Mouse (Mus musculus): ENCODE data around the gene Cd82. TPM values are rescaled to one million over a fixed set of nuclear protein-coding genes. Genes with fewer than 3 reads are reported as not detected.

Gene Cd82
- polyA plus RNA-seq (2014; fragmentation: Nextera tagmentation; extraction: Ambion mirVana): 8.1 and 11.9 TPM in 2 replicates

- Histone ChIP-seq H3K4me1 (ENCODE audit: control insufficient read depth, insufficient read depth, low read length) (peaks cover 8% of the 10 kb centered on the region), H3K27me3 (ENCODE audit: control insufficient read depth, insufficient read depth, low read length) (peaks cover 5% of the 10 kb centered on the region; the same call in 1 of the 2 replicates), H3K36me3 (ENCODE audit: control insufficient read depth, insufficient read depth, low read length) (no peaks in the 10 kb centered on the region), H3K27ac (ENCODE audit: low read depth, low read length) (no peak within 1 kb of the TSS), H3K4me3 (ENCODE audit: low read depth, low read length) (peak within 1 kb of the TSS; percentile 28), H3K4me2 (ENCODE audit: low read depth, low read length) (peak within 1 kb of the TSS; percentile 48), H3K9ac (replicated peaks; ENCODE audit: low read depth, low read length) (0 out of 2 replicates have a peak within 1 kb of the TSS, but pooled peaks have one; percentile 12), H3K9me3 (ENCODE audit: control insufficient read depth, low read length) (no peaks in the 10 kb centered on the region)
- ATAC-seq (ENCODE audit: low read depth): peak; percentile 75
- WGBS: 2% methylated on average over 20 of the region's 20 CpGs
These were observed at the start of gene Cd82 for GRCm38 (mm10) chr2:93462760-93463159. Cd82 (minus strand) TSS chr2:93463140.

- WGBS: 62% methylated on average over 7 of the region's 7 CpGs
- H3K9me3 ChIP-seq (ENCODE audit: control insufficient read depth, low read length): no peaks in the 10 kb centered on the region
- H3K27ac ChIP-seq (ENCODE audit: low read depth, low read length): 0 out of 2 replicates have a peak overlapping the region, but pooled peaks have one; percentile 30
- H3K4me2 ChIP-seq (ENCODE audit: low read depth, low read length): no peak overlapping the region
- ATAC-seq (ENCODE audit: low read depth): no peak
- no peaks in the 10 kb centered on the region for H3K4me1 ChIP-seq (ENCODE audit: control insufficient read depth, insufficient read depth, low read length)
- no peaks in the 10 kb centered on the region for H3K27me3 ChIP-seq (ENCODE audit: control insufficient read depth, insufficient read depth, low read length)
- H3K36me3 ChIP-seq (ENCODE audit: control insufficient read depth, insufficient read depth, low read length): no peaks in the 10 kb centered on the region
- H3K9ac ChIP-seq (replicated peaks; ENCODE audit: low read depth, low read length): no peak overlapping the region
- no peak overlapping the region for H3K4me3 ChIP-seq (ENCODE audit: low read depth, low read length)
These were observed 49.2 kb upstream of the Cd82 start for GRCm38 (mm10) chr2:93512130-93512529.

- Histone ChIP-seq H3K4me3 (ENCODE audit: low read depth, low read length) (no peak overlapping the region), H3K9ac (replicated peaks; ENCODE audit: low read depth, low read length) (no peak overlapping the region), H3K4me2 (ENCODE audit: low read depth, low read length) (no peak overlapping the region), H3K27ac (ENCODE audit: low read depth, low read length) (no peak overlapping the region), H3K4me1 (ENCODE audit: control insufficient read depth, insufficient read depth, low read length) (no peaks in the 10 kb centered on the region), H3K9me3 (ENCODE audit: control insufficient read depth, low read length) (no peaks in the 10 kb centered on the region), H3K27me3 (ENCODE audit: control insufficient read depth, insufficient read depth, low read length) (no peaks in the 10 kb centered on the region), H3K36me3 (ENCODE audit: control insufficient read depth, insufficient read depth, low read length) (no peaks in the 10 kb centered on the region)
- 93% methylated on average over 1 of the region's 1 CpGs for WGBS
- ATAC-seq (ENCODE audit: low read depth): no peak
These were observed 47.9 kb upstream of the Cd82 start for GRCm38 (mm10) chr2:93510839-93511238.

- no peak overlapping the region for H3K4me2 ChIP-seq (ENCODE audit: low read depth, low read length)
- no peak overlapping the region for H3K9ac ChIP-seq (replicated peaks; ENCODE audit: low read depth, low read length)
- H3K36me3 ChIP-seq (ENCODE audit: control insufficient read depth, insufficient read depth, low read length): no peaks in the 10 kb centered on the region
- no peaks in the 10 kb centered on the region for H3K9me3 ChIP-seq (ENCODE audit: control insufficient read depth, low read length)
- H3K27ac ChIP-seq (ENCODE audit: low read depth, low read length): no peak overlapping the region
- no peak overlapping the region for H3K4me3 ChIP-seq (ENCODE audit: low read depth, low read length)
- H3K27me3 ChIP-seq (ENCODE audit: control insufficient read depth, insufficient read depth, low read length): no peaks in the 10 kb centered on the region
- 85% methylated on average over 12 of the region's 12 CpGs for WGBS
- ATAC-seq (ENCODE audit: low read depth): no peak
- H3K4me1 ChIP-seq (ENCODE audit: control insufficient read depth, insufficient read depth, low read length): no peaks in the 10 kb centered on the region
These were observed 47.1 kb upstream of the Cd82 start for GRCm38 (mm10) chr2:93509777-93510750.

GRCm38 (mm10) chr2:93505091-93505490 lies 42.2 kb upstream of the Cd82 start:
- Histone ChIP-seq H3K27me3 (ENCODE audit: control insufficient read depth, insufficient read depth, low read length) (no peaks in the 10 kb centered on the region), H3K9me3 (ENCODE audit: control insufficient read depth, low read length) (no peaks in the 10 kb centered on the region), H3K9ac (replicated peaks; ENCODE audit: low read depth, low read length) (no peak overlapping the region), H3K27ac (ENCODE audit: low read depth, low read length) (no peak overlapping the region), H3K4me2 (ENCODE audit: low read depth, low read length) (no peak overlapping the region), H3K4me3 (ENCODE audit: low read depth, low read length) (no peak overlapping the region), H3K4me1 (ENCODE audit: control insufficient read depth, insufficient read depth, low read length) (no peaks in the 10 kb centered on the region), H3K36me3 (ENCODE audit: control insufficient read depth, insufficient read depth, low read length) (no peaks in the 10 kb centered on the region)
- ATAC-seq (ENCODE audit: low read depth): no peak
- 70% methylated on average over 6 of the region's 6 CpGs for WGBS

- WGBS: 71% methylated on average over 4 of the region's 4 CpGs
- ATAC-seq (ENCODE audit: low read depth): no peak
- Histone ChIP-seq H3K4me1 (ENCODE audit: control insufficient read depth, insufficient read depth, low read length) (no peaks in the 10 kb centered on the region), H3K36me3 (ENCODE audit: control insufficient read depth, insufficient read depth, low read length) (no peaks in the 10 kb centered on the region), H3K9me3 (ENCODE audit: control insufficient read depth, low read length) (no peaks in the 10 kb centered on the region), H3K9ac (replicated peaks; ENCODE audit: low read depth, low read length) (no peak overlapping the region), H3K4me3 (ENCODE audit: low read depth, low read length) (no peak overlapping the region), H3K27ac (ENCODE audit: low read depth, low read length) (no peak overlapping the region), H3K4me2 (ENCODE audit: low read depth, low read length) (no peak overlapping the region), H3K27me3 (ENCODE audit: control insufficient read depth, insufficient read depth, low read length) (no peaks in the 10 kb centered on the region)
These were observed 40.4 kb upstream of the Cd82 start for GRCm38 (mm10) chr2:93503353-93503752.

- 72% methylated on average over 10 of the region's 10 CpGs for WGBS
- Histone ChIP-seq H3K9ac (replicated peaks; ENCODE audit: low read depth, low read length) (no peak overlapping the region), H3K4me3 (ENCODE audit: low read depth, low read length) (no peak overlapping the region), H3K27me3 (ENCODE audit: control insufficient read depth, insufficient read depth, low read length) (no peaks in the 10 kb centered on the region), H3K36me3 (ENCODE audit: control insufficient read depth, insufficient read depth, low read length) (no peaks in the 10 kb centered on the region), H3K9me3 (ENCODE audit: control insufficient read depth, low read length) (no peaks in the 10 kb centered on the region), H3K4me1 (ENCODE audit: control insufficient read depth, insufficient read depth, low read length) (no peaks in the 10 kb centered on the region), H3K27ac (ENCODE audit: low read depth, low read length) (no peak overlapping the region), H3K4me2 (ENCODE audit: low read depth, low read length) (no peak overlapping the region)
- ATAC-seq (ENCODE audit: low read depth): no peak
These were observed 38.4 kb upstream of the Cd82 start for GRCm38 (mm10) chr2:93501303-93501702.

GRCm38 (mm10) chr2:93497221-93497620 lies 34.3 kb upstream of the Cd82 start:
- 89% methylated on average over 5 of the region's 5 CpGs for WGBS
- Histone ChIP-seq H3K4me2 (ENCODE audit: low read depth, low read length) (no peak overlapping the region), H3K9me3 (ENCODE audit: control insufficient read depth, low read length) (no peaks in the 10 kb centered on the region), H3K4me1 (ENCODE audit: control insufficient read depth, insufficient read depth, low read length) (no peaks in the 10 kb centered on the region), H3K36me3 (ENCODE audit: control insufficient read depth, insufficient read depth, low read length) (no peaks in the 10 kb centered on the region), H3K9ac (replicated peaks; ENCODE audit: low read depth, low read length) (no peak overlapping the region), H3K27ac (ENCODE audit: low read depth, low read length) (no peak overlapping the region), H3K4me3 (ENCODE audit: low read depth, low read length) (no peak overlapping the region), H3K27me3 (ENCODE audit: control insufficient read depth, insufficient read depth, low read length) (no peaks in the 10 kb centered on the region)
- no peak for ATAC-seq (ENCODE audit: low read depth)

- Histone ChIP-seq H3K9ac (replicated peaks; ENCODE audit: low read depth, low read length) (no peak overlapping the region), H3K36me3 (ENCODE audit: control insufficient read depth, insufficient read depth, low read length) (no peaks in the 10 kb centered on the region), H3K4me3 (ENCODE audit: low read depth, low read length) (no peak overlapping the region), H3K9me3 (ENCODE audit: control insufficient read depth, low read length) (no peaks in the 10 kb centered on the region), H3K27me3 (ENCODE audit: control insufficient read depth, insufficient read depth, low read length) (no peaks in the 10 kb centered on the region), H3K4me1 (ENCODE audit: control insufficient read depth, insufficient read depth, low read length) (no peaks in the 10 kb centered on the region), H3K27ac (ENCODE audit: low read depth, low read length) (no peak overlapping the region), H3K4me2 (ENCODE audit: low read depth, low read length) (no peak overlapping the region)
- 73% methylated on average over 3 of the region's 3 CpGs for WGBS
- no peak for ATAC-seq (ENCODE audit: low read depth)
These were observed 32.2 kb upstream of the Cd82 start for GRCm38 (mm10) chr2:93495170-93495569.

Measured in neural tube, embryonic 14.5 days (tissue).